Mouse (Mus musculus): ENCODE results near the gene Txndc2. TPM values are rescaled to one million over a fixed set of nuclear protein-coding genes. Genes with fewer than 3 reads are reported as not detected.

Gene Txndc2
- polyA plus RNA-seq, 2 experiments: 0.08 to 0.10 TPM

GRCm38 (mm10) chr17:65626301-65626700 lies 15.7 kb downstream of the Txndc2 start:
- TF ChIP-seq POLR2A (IDR thresholded peaks at IDR 0.05; ENCODE audit: borderline replicate concordance, extremely low read depth, insufficient read depth, insufficient read length): no peak
- no peak overlapping the region for H3K4me3 ChIP-seq (replicated peaks; ENCODE audit: low read length)

DNA sequence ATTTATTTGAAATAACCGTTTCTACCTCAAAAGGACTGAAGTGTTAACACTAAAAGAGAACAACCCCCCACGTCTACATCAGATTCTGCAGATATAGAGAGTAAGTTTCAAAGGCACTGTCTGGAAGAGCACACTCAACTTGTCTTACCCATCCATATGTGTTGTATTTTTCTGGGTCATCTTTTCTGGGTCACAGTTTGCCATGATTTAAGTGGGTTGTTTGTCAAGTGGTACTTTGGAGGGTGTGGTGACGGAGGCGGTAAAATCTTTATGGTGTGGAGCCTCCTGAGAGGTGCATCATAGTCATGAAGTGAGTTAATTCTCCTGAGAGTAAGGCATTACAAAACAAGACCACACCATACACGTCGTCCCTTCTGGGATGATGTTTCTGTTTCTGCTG lies 16.4 kb downstream of the Txndc2 start:
- Histone ChIP-seq H3K4me1 (ENCODE audit: control insufficient read depth, insufficient read depth, low read length) (no peaks in the 10 kb centered on the region), H3K27ac (replicated peaks; ENCODE audit: low read depth, low read length) (no peak overlapping the region), H3K9me3 (ENCODE audit: control insufficient read depth, low read length) (no peaks in the 10 kb centered on the region), H3K27me3 (ENCODE audit: control insufficient read depth, insufficient read depth, low read length) (no peaks in the 10 kb centered on the region), H3K9ac (ENCODE audit: low read depth, low read length, severe bottlenecking) (no peak overlapping the region), H3K36me3 (ENCODE audit: control insufficient read depth, insufficient read depth, low read length) (no peaks in the 10 kb centered on the region), H3K4me3 (replicated peaks; ENCODE audit: low read length) (no peak overlapping the region), H3K4me2 (replicated peaks; ENCODE audit: low read depth, low read length, severe bottlenecking) (no peak overlapping the region)
- WGBS: 80% methylated on average over 6 of the region's 6 CpGs
- no peak for TF ChIP-seq POLR2A (IDR thresholded peaks at IDR 0.05; ENCODE audit: borderline replicate concordance, extremely low read depth, insufficient read depth, insufficient read length)
- no peak for ATAC-seq (ENCODE audit: low FRiP score, low read depth)
- no peak for DNase-seq (ENCODE audit: low spot score)

More at GRCm38 (mm10) chr17:65626301-65626700, 15.7 kb downstream of the Txndc2 start:
- Histone ChIP-seq H3K27me3 (ENCODE audit: control insufficient read depth, insufficient read depth, low read length) (no peaks in the 10 kb centered on the region), H3K4me2 (replicated peaks; ENCODE audit: low read depth, low read length, severe bottlenecking) (no peak overlapping the region), H3K36me3 (ENCODE audit: control insufficient read depth, insufficient read depth, low read length) (no peaks in the 10 kb centered on the region), H3K9ac (ENCODE audit: low read depth, low read length, severe bottlenecking) (no peak overlapping the region), H3K9me3 (ENCODE audit: control insufficient read depth, low read length) (no peaks in the 10 kb centered on the region), H3K27ac (replicated peaks; ENCODE audit: low read depth, low read length) (no peak overlapping the region), H3K4me1 (ENCODE audit: control insufficient read depth, insufficient read depth, low read length) (no peaks in the 10 kb centered on the region)
- DNase-seq (ENCODE audit: low spot score) (no peak), ATAC-seq (ENCODE audit: low FRiP score, low read depth) (no peak)
- 88% methylated on average over 6 of the region's 6 CpGs for WGBS

GRCm38 (mm10) chr17:65623130-65623529 lies 18.8 kb downstream of the Txndc2 start:
- no peak for ATAC-seq (ENCODE audit: low FRiP score, low read depth)
- no peak overlapping the region for H3K4me3 ChIP-seq (replicated peaks; ENCODE audit: low read length)
- no peaks in the 10 kb centered on the region for H3K9me3 ChIP-seq (ENCODE audit: control insufficient read depth, low read length)
- no peak overlapping the region for H3K4me2 ChIP-seq (replicated peaks; ENCODE audit: low read depth, low read length, severe bottlenecking)
- H3K9ac ChIP-seq (ENCODE audit: low read depth, low read length, severe bottlenecking): no peak overlapping the region
- H3K4me1 ChIP-seq (ENCODE audit: control insufficient read depth, insufficient read depth, low read length): no peaks in the 10 kb centered on the region
- no peaks in the 10 kb centered on the region for H3K27me3 ChIP-seq (ENCODE audit: control insufficient read depth, insufficient read depth, low read length)
- DNase-seq (ENCODE audit: low spot score): no peak
- H3K36me3 ChIP-seq (ENCODE audit: control insufficient read depth, insufficient read depth, low read length): no peaks in the 10 kb centered on the region
- H3K27ac ChIP-seq (replicated peaks; ENCODE audit: low read depth, low read length): no peak overlapping the region
- TF ChIP-seq POLR2A (IDR thresholded peaks at IDR 0.05; ENCODE audit: borderline replicate concordance, extremely low read depth, insufficient read depth, insufficient read length): no peak

GRCm38 (mm10) chr17:65618431-65618830 lies 23.5 kb downstream of the Txndc2 start:
- peak; percentile 47 for DNase-seq (ENCODE audit: low spot score)
- no peak overlapping the region for H3K4me2 ChIP-seq (replicated peaks; ENCODE audit: low read depth, low read length, severe bottlenecking)
- H3K36me3 ChIP-seq (ENCODE audit: control insufficient read depth, insufficient read depth, low read length): no peaks in the 10 kb centered on the region
- WGBS: 70% methylated on average over 2 of the region's 2 CpGs
- H3K9me3 ChIP-seq (ENCODE audit: control insufficient read depth, low read length): no peaks in the 10 kb centered on the region
- H3K4me1 ChIP-seq (ENCODE audit: control insufficient read depth, insufficient read depth, low read length): 0 out of 2 replicates have a peak, but pooled peaks cover 6% of the 10 kb centered on the region
- TF ChIP-seq POLR2A (IDR thresholded peaks at IDR 0.05; ENCODE audit: borderline replicate concordance, extremely low read depth, insufficient read depth, insufficient read length): no peak
- no peak for ATAC-seq (ENCODE audit: low FRiP score, low read depth)
- no peak overlapping the region for H3K4me3 ChIP-seq (replicated peaks; ENCODE audit: low read length)
- no peak overlapping the region for H3K27ac ChIP-seq (replicated peaks; ENCODE audit: low read depth, low read length)
- H3K9ac ChIP-seq (ENCODE audit: low read depth, low read length, severe bottlenecking): no peak overlapping the region
- H3K27me3 ChIP-seq (ENCODE audit: control insufficient read depth, insufficient read depth, low read length): no peaks in the 10 kb centered on the region

DNA sequence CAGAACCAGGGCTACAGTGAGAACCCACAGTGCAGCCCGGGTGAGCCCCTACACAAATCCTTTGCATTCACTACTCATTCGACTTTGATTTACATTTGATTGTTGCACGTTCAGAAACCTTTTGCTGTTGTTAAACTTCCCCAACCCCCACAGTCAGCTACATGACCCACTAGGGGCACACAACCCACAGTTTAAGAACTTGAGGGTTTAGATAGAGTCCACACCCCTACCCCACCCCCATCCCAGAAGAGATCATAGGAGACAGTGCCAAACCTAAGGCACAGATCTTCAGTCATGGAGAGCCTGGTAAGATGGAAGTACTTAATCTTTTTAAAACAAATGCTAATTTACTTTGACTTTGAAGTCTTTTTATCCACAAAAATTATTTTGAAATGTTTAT lies 26.3 kb downstream of the Txndc2 start:
- H3K9ac ChIP-seq (ENCODE audit: low read depth, low read length, severe bottlenecking): no peak overlapping the region
- DNase-seq (ENCODE audit: low spot score) (no peak), ATAC-seq (ENCODE audit: low FRiP score, low read depth) (no peak)
- H3K4me3 ChIP-seq (replicated peaks; ENCODE audit: low read length): no peak overlapping the region
- no peaks in the 10 kb centered on the region for H3K36me3 ChIP-seq (ENCODE audit: control insufficient read depth, insufficient read depth, low read length)
- H3K9me3 ChIP-seq (ENCODE audit: control insufficient read depth, low read length): no peaks in the 10 kb centered on the region
- 35% methylated on average over 3 of the region's 3 CpGs for WGBS
- peaks cover 16% of the 10 kb centered on the region for H3K4me1 ChIP-seq (ENCODE audit: control insufficient read depth, insufficient read depth, low read length)
- no peak overlapping the region for H3K4me2 ChIP-seq (replicated peaks; ENCODE audit: low read depth, low read length, severe bottlenecking)
- no peaks in the 10 kb centered on the region for H3K27me3 ChIP-seq (ENCODE audit: control insufficient read depth, insufficient read depth, low read length)
- no peak for TF ChIP-seq POLR2A (IDR thresholded peaks at IDR 0.05; ENCODE audit: borderline replicate concordance, extremely low read depth, insufficient read depth, insufficient read length)
- no peak overlapping the region for H3K27ac ChIP-seq (replicated peaks; ENCODE audit: low read depth, low read length)

- 2% methylated on average over 9 of the region's 9 CpGs for WGBS
These were observed 27.5 kb downstream of the Txndc2 start for GRCm38 (mm10) chr17:65614431-65614830.

More at GRCm38 (mm10) chr17:65614431-65614830, 27.5 kb downstream of the Txndc2 start:
- Histone ChIP-seq H3K4me2 (replicated peaks; ENCODE audit: low read depth, low read length, severe bottlenecking) (peak overlapping the region; percentile 57), H3K4me1 (ENCODE audit: control insufficient read depth, insufficient read depth, low read length) (peaks cover 19% of the 10 kb centered on the region), H3K9ac (ENCODE audit: low read depth, low read length, severe bottlenecking) (peak overlapping the region; percentile 96), H3K9me3 (ENCODE audit: control insufficient read depth, low read length) (no peaks in the 10 kb centered on the region), H3K4me3 (replicated peaks; ENCODE audit: low read length) (peak overlapping the region; percentile 96), H3K27ac (replicated peaks; ENCODE audit: low read depth, low read length) (peak overlapping the region; percentile 99), H3K36me3 (ENCODE audit: control insufficient read depth, insufficient read depth, low read length) (no peaks in the 10 kb centered on the region), H3K27me3 (ENCODE audit: control insufficient read depth, insufficient read depth, low read length) (no peaks in the 10 kb centered on the region)
- DNase-seq (ENCODE audit: low spot score): peak; percentile 5
- no peak for ATAC-seq (ENCODE audit: low FRiP score, low read depth)
- no peak for TF ChIP-seq POLR2A (IDR thresholded peaks at IDR 0.05; ENCODE audit: borderline replicate concordance, extremely low read depth, insufficient read depth, insufficient read length)

Measured in limb, embryonic 14.5 days (tissue).